Mouse (Mus musculus) bone marrow macrophage, adult 2 months (primary cell): ENCODE measurements at regions not wholly inside any gene's neighbourhood (a gene's known extent, or its start where the extent isn't known, plus 50 kb on each side); places are given as distances from the start of the nearest gene placed in this dataset.

Source experiments
- CTCF ChIP-seq: IDR thresholded peaks from 2 replicates; pipeline ENCODE4 v1.5.1; 2012; ENCODE audit warnings: low read depth, mild to moderate bottlenecking, low read length, moderate library complexity
- POLR2A ChIP-seq: IDR thresholded peaks from 2 replicates; pipeline ENCODE4 v1.6.1; 2012; ENCODE audit warnings: mild to moderate bottlenecking, low read depth, low read length, borderline replicate concordance

DNA sequence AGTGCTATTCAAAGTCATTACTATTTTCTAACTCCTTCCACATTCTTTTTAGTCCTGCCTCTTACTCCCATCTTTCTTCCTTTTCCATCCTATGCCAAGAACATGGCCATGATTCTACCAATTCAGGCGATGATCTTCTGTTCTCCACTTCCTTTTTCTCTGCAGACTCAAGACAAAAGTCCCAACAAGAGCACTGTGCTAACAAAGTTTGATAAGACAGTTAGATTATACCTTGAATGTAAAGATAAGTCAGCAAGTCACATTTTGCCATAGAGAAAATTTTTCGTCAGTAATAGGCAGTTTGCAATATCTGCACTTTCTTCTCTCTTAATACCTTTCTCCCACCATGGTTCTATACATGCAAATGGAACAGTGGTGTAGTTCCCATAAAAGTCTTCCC, 747.3 kb upstream of the B3galt2 start:
- TF ChIP-seq CTCF (no peak), POLR2A (no peak)
